ENCODE assay signal across 10 mouse cellular contexts in genomic region chr19:37238651-37239050, GRCm38 (mm10). TPM values are rescaled to one million over a fixed set of nuclear protein-coding genes. Genes with fewer than 3 reads are reported as not detected.
DNase-seq lines count a peak whose midpoint lies in the region; ATAC-seq and TF ChIP-seq lines count a peak whose summit lies in the region.
"Had no signal": no experiment of that assay in that cellular context is flagged by ENCODE, and none has a peak within 500 bp of the region (broad histone marks: within the 10 kb centered on the region; RNA-seq: fewer than 3 reads in every experiment).

No protein-coding gene starts in this region.

- ATAC-seq in hindbrain, postnatal 0 days, result peak; percentile 56
- ATAC-seq in hindbrain, embryonic 14.5 days (ENCODE audit: low FRiP score), result no peak
- ATAC-seq in forebrain, embryonic 16.5 days, result peak; percentile 47; the same call in 1 of the 2 replicates
- no peak for ATAC-seq in midbrain, embryonic 14.5 days (ENCODE audit: low FRiP score, low TSS enrichment)

- WGBS in hindbrain, postnatal 0 days, result 18% methylated on average over 7 of the region's 7 CpGs
- WGBS in hindbrain, embryonic 14.5 days, result 16% methylated on average over 7 of the region's 7 CpGs
- 13% methylated on average over 7 of the region's 7 CpGs for WGBS in forebrain, embryonic 16.5 days
- 12% methylated on average over 7 of the region's 7 CpGs for WGBS in midbrain, embryonic 14.5 days

- H3K4me1 ChIP-seq in hindbrain, postnatal 0 days (ENCODE audit: insufficient read depth, low read length), result no peaks in the 10 kb centered on the region
- H3K4me1 ChIP-seq in hindbrain, embryonic 14.5 days (replicated peaks; ENCODE audit: control insufficient read depth, insufficient read depth, low read length), result no peaks in the 10 kb centered on the region
- H3K4me1 ChIP-seq in forebrain, embryonic 16.5 days (replicated peaks; ENCODE audit: control insufficient read depth, insufficient read depth, low read length), result peaks cover 12% of the 10 kb centered on the region
- H3K4me1 ChIP-seq in midbrain, embryonic 14.5 days (ENCODE audit: control insufficient read depth, insufficient read depth, low read length), result peaks cover 16% of the 10 kb centered on the region

- no peak overlapping the region for H3K4me3 ChIP-seq in hindbrain, postnatal 0 days (ENCODE audit: low read length)
- H3K4me3 ChIP-seq in hindbrain, embryonic 14.5 days (replicated peaks; ENCODE audit: low read length), result no peak overlapping the region
- no peak overlapping the region for H3K4me3 ChIP-seq in forebrain, embryonic 16.5 days (replicated peaks; ENCODE audit: low read length)
- H3K4me3 ChIP-seq in midbrain, embryonic 14.5 days (replicated peaks; ENCODE audit: low read depth, low read length), result no peak overlapping the region
- no peak overlapping the region for H3K4me3 ChIP-seq in layer of hippocampus, adult 2 months
- H3K4me3 ChIP-seq: embryonic facial prominence, embryonic 13.5 days had no signal

- H3K4me2 ChIP-seq in hindbrain, postnatal 0 days (ENCODE audit: low read depth, low read length), result no peak overlapping the region
- no peak overlapping the region for H3K4me2 ChIP-seq in hindbrain, embryonic 14.5 days (replicated peaks)
- H3K4me2 ChIP-seq in forebrain, embryonic 16.5 days (ENCODE audit: low read length), result no peak overlapping the region
- H3K4me2 ChIP-seq in midbrain, embryonic 14.5 days (ENCODE audit: low read length), result 0 out of 2 replicates have a peak overlapping the region, but pooled peaks have one; percentile 24

- TF ChIP-seq CTCF in hindbrain, postnatal 0 days (IDR thresholded peaks at IDR 0.05; ENCODE audit: low read depth), result no peak
- no peak for TF ChIP-seq CTCF in layer of hippocampus, adult 2 months (conservative IDR thresholded peaks at IDR 0.05)

- no peak overlapping the region for H3K27ac ChIP-seq in hindbrain, postnatal 0 days
- H3K27ac ChIP-seq in hindbrain, embryonic 14.5 days, result no peak overlapping the region
- no peak overlapping the region for H3K27ac ChIP-seq in forebrain, embryonic 16.5 days (ENCODE audit: low read length)
- no peak overlapping the region for H3K27ac ChIP-seq in midbrain, embryonic 14.5 days (replicated peaks; ENCODE audit: low read depth, low read length)
- H3K27ac ChIP-seq in layer of hippocampus, adult 2 months, result no peak overlapping the region
- H3K27ac ChIP-seq: embryonic facial prominence, embryonic 13.5 days had no signal

- DNase-seq in hindbrain, postnatal 0 days (ENCODE audit: low spot score), result peak; percentile 19
- no peak for DNase-seq in hindbrain, embryonic 14.5 days (ENCODE audit: low spot score)
- DNase-seq in brain, adult 2 months (ENCODE audit: low read depth, low spot score), result peak; percentile 77
- peak; percentile 42 for DNase-seq in midbrain, embryonic 14.5 days
- DNase-seq in right cerebral cortex, postnatal 4 days, result no peak
- DNase-seq in urinary bladder, postnatal 14 days (ENCODE audit: low spot score), result no peak
- DNase-seq in layer of hippocampus, adult 2 months (ENCODE audit: low spot score in 2 of 2), result no peak
- DNase-seq: right cerebral cortex, postnatal 25 days had no signal

- no peaks in the 10 kb centered on the region for H3K27me3 ChIP-seq in hindbrain, postnatal 0 days (ENCODE audit: insufficient read depth, low read length)
- peaks cover 24% of the 10 kb centered on the region for H3K27me3 ChIP-seq in hindbrain, embryonic 14.5 days (ENCODE audit: control insufficient read depth, insufficient read depth, low read length)
- peaks cover 10% of the 10 kb centered on the region for H3K27me3 ChIP-seq in forebrain, embryonic 16.5 days (replicated peaks; ENCODE audit: control insufficient read depth, insufficient read depth, low read length)
- no peaks in the 10 kb centered on the region for H3K27me3 ChIP-seq in midbrain, embryonic 14.5 days (ENCODE audit: control insufficient read depth, insufficient read depth, low read length)

- H3K9me3 ChIP-seq in hindbrain, postnatal 0 days (ENCODE audit: low read length), result no peaks in the 10 kb centered on the region
- H3K9me3 ChIP-seq in hindbrain, embryonic 14.5 days (ENCODE audit: control insufficient read depth, low read length), result no peaks in the 10 kb centered on the region
- no peaks in the 10 kb centered on the region for H3K9me3 ChIP-seq in forebrain, embryonic 16.5 days (ENCODE audit: control insufficient read depth, low read length)
- H3K9me3 ChIP-seq in midbrain, embryonic 14.5 days (ENCODE audit: control insufficient read depth, low read length), result no peaks in the 10 kb centered on the region
- H3K9me3 ChIP-seq: embryonic facial prominence, embryonic 13.5 days had no signal

- H3K9ac ChIP-seq in hindbrain, postnatal 0 days (replicated peaks; ENCODE audit: low read length), result no peak overlapping the region
- H3K9ac ChIP-seq in hindbrain, embryonic 14.5 days, result no peak overlapping the region
- H3K9ac ChIP-seq in forebrain, embryonic 16.5 days (replicated peaks; ENCODE audit: low read depth, low read length), result no peak overlapping the region
- no peak overlapping the region for H3K9ac ChIP-seq in midbrain, embryonic 14.5 days (replicated peaks; ENCODE audit: low read length)
- H3K9ac ChIP-seq: embryonic facial prominence, embryonic 13.5 days had no signal

- H3K36me3 ChIP-seq in hindbrain, postnatal 0 days (ENCODE audit: insufficient read depth, low read length), result no peaks in the 10 kb centered on the region
- no peaks in the 10 kb centered on the region for H3K36me3 ChIP-seq in hindbrain, embryonic 14.5 days (replicated peaks; ENCODE audit: control insufficient read depth, insufficient read depth)
- H3K36me3 ChIP-seq in forebrain, embryonic 16.5 days (ENCODE audit: control insufficient read depth, insufficient read depth), result no peaks in the 10 kb centered on the region
- no peaks in the 10 kb centered on the region for H3K36me3 ChIP-seq in midbrain, embryonic 14.5 days (ENCODE audit: control insufficient read depth, insufficient read depth, low read length)
- H3K36me3 ChIP-seq: embryonic facial prominence, embryonic 13.5 days had no signal

RNA-seq across cellular contexts. Expression of gene Cpeb3, which starts 30.2 kb away (rescaled TPM):
- total RNA-seq in hindbrain, postnatal 0 days (2014; rRNA removed), result 23.7 and 26.1 TPM in 2 replicates
- 10.3 and 11.3 TPM in 2 replicates for polyA plus RNA-seq in hindbrain, postnatal 0 days (2015; fragmentation: Nextera tagmentation; extraction: Ambion mirVana)
- polyA plus RNA-seq in hindbrain, embryonic 14.5 days (2014; fragmentation: Nextera tagmentation; extraction: Ambion mirVana), result 10.8 and 11.5 TPM in 2 replicates
- 7.0 and 9.8 TPM in 2 replicates for polyA plus RNA-seq in forebrain, embryonic 16.5 days (2015; fragmentation: Nextera tagmentation; extraction: Ambion mirVana)
- 10.1 and 12.5 TPM in 2 replicates for polyA plus RNA-seq in midbrain, embryonic 14.5 days (2014; fragmentation: Nextera tagmentation; extraction: Ambion mirVana)
- 10 to 100 TPM; 69.7 to 76.8 TPM for total RNA-seq in layer of hippocampus, adult 2 months (2021)

RNA-seq across cellular contexts. Expression of gene March5, which starts 31.3 kb away (rescaled TPM):
- total RNA-seq in hindbrain, postnatal 0 days (2014; rRNA removed), result 50.3 and 65.0 TPM in 2 replicates
- polyA plus RNA-seq in hindbrain, postnatal 0 days (2015; fragmentation: Nextera tagmentation; extraction: Ambion mirVana), result 94.8 and 100 TPM in 2 replicates
- polyA plus RNA-seq in hindbrain, embryonic 14.5 days (2014; fragmentation: Nextera tagmentation; extraction: Ambion mirVana), result 123 and 130 TPM in 2 replicates
- 111 and 130 TPM in 2 replicates for polyA plus RNA-seq in forebrain, embryonic 16.5 days (2015; fragmentation: Nextera tagmentation; extraction: Ambion mirVana)
- polyA plus RNA-seq in midbrain, embryonic 14.5 days (2014; fragmentation: Nextera tagmentation; extraction: Ambion mirVana), result 120 and 131 TPM in 2 replicates
- 10 to 100 TPM; 80.4 to 90.4 TPM for total RNA-seq in layer of hippocampus, adult 2 months (2021)

Comparison
In these comparisons a context has a peak if more than half of its experiments do, and no peak if none do; other contexts are left out.
1. ATAC-seq: peak in hindbrain, postnatal 0 days (single experiment) and forebrain, embryonic 16.5 days (single experiment); none in hindbrain, embryonic 14.5 days (single experiment) and midbrain, embryonic 14.5 days (single experiment).
2. DNase-seq: peak in hindbrain, postnatal 0 days (single experiment), brain, adult 2 months (single experiment) and midbrain, embryonic 14.5 days (single experiment); none in hindbrain, embryonic 14.5 days (single experiment), right cerebral cortex, postnatal 4 days (single experiment), urinary bladder, postnatal 14 days (single experiment) and layer of hippocampus, adult 2 months (0 of 2).